Comparison of ENCODE assay signal across 24 mouse cellular contexts in genomic region chr10:115484660-115485059, GRCm38 (mm10).
"Had no signal": no experiment of that assay in that cellular context is flagged by ENCODE, and none has a peak within 500 bp of the region (broad histone marks: within the 10 kb centered on the region; RNA-seq: fewer than 3 reads in every experiment).

No protein-coding gene starts in this region.

- H3K9me3 ChIP-seq: heart, embryonic 10.5 days; heart, embryonic 13.5 days; heart, embryonic 15.5 days; hindbrain, embryonic 13.5 days; hindbrain, embryonic 15.5 days; kidney, embryonic 15.5 days; limb, embryonic 13.5 days; limb, embryonic 15.5 days; liver, embryonic 12.5 days had no signal

- H3K4me1 ChIP-seq: heart, embryonic 10.5 days; hindbrain, embryonic 15.5 days; liver, embryonic 12.5 days had no signal

- H3K4me3 ChIP-seq: gastrocnemius, adult 2 months; heart, embryonic 10.5 days; heart, embryonic 13.5 days; heart, embryonic 15.5 days; hindbrain, embryonic 13.5 days; hindbrain, embryonic 15.5 days; kidney, embryonic 15.5 days; limb, embryonic 13.5 days; limb, embryonic 15.5 days; liver, embryonic 12.5 days had no signal

- H3K9ac ChIP-seq: heart, embryonic 13.5 days; heart, embryonic 15.5 days; hindbrain, embryonic 13.5 days; hindbrain, embryonic 15.5 days; kidney, embryonic 15.5 days; limb, embryonic 13.5 days; limb, embryonic 15.5 days; liver, embryonic 12.5 days; liver, embryonic 14.5 days had no signal

- DNase-seq: gastrocnemius, adult 2 months; gastrocnemius, postnatal 14 days; gastrocnemius, postnatal 36 days; heart, adult 18-20 months; heart, postnatal 14 days; heart, postnatal 36 days; kidney, adult 11 months; kidney, adult 8-10 months; kidney, postnatal 10 days; kidney, postnatal 36 days; layer of hippocampus, adult 9-11 months; layer of hippocampus, postnatal 36 days; left cerebral cortex, postnatal 4 days had no signal

- ATAC-seq: hindbrain, postnatal 0 days; liver, embryonic 12.5 days had no signal

- H3K4me2 ChIP-seq: heart, embryonic 13.5 days; heart, embryonic 15.5 days; hindbrain, embryonic 13.5 days; hindbrain, embryonic 15.5 days; kidney, embryonic 15.5 days; limb, embryonic 13.5 days; limb, embryonic 15.5 days; liver, embryonic 12.5 days had no signal

- H3K27ac ChIP-seq: gastrocnemius, adult 2 months; heart, embryonic 10.5 days; heart, embryonic 13.5 days; heart, embryonic 15.5 days; hindbrain, embryonic 13.5 days; hindbrain, embryonic 15.5 days; hindbrain, postnatal 0 days; kidney, embryonic 15.5 days; limb, embryonic 13.5 days; limb, embryonic 15.5 days; liver, embryonic 12.5 days; liver, embryonic 14.5 days had no signal

- H3K36me3 ChIP-seq: heart, embryonic 10.5 days; heart, embryonic 13.5 days; heart, embryonic 15.5 days; hindbrain, embryonic 13.5 days; hindbrain, embryonic 15.5 days; kidney, embryonic 15.5 days; limb, embryonic 13.5 days; limb, embryonic 15.5 days; liver, embryonic 12.5 days had no signal

- H3K27me3 ChIP-seq: heart, embryonic 13.5 days; heart, embryonic 15.5 days; hindbrain, embryonic 13.5 days; hindbrain, embryonic 15.5 days; kidney, embryonic 15.5 days; liver, embryonic 12.5 days had no signal
